Mouse (Mus musculus) large intestine, adult 2 months (tissue): Measurements from ENCODE around the gene Pdik1l. TPM values are rescaled to one million over a fixed set of nuclear protein-coding genes. Genes with fewer than 3 reads are reported as not detected.

ENCODE experiments used
- DNase-seq: peaks from one replicate; pipeline ENCODE4 v3.0.0-alpha.2; 2012; ENCODE audit warnings: low read depth, low spot score
- WGBS: fragments of 180-500 bp; shearing (Covaris S2); methylation state at CpG from one replicate; pipeline ENCODE4 v1.1.7; 2018; 5-methylcytosine and 5-hydroxymethylcytosine counted together
- polyA plus RNA-seq: library from polyadenylated mRNA; depleted of rRNA; stranded (reverse); fragments of >200 nt; gene quantifications from 2 replicates; pipeline ENCODE4 v1.2.3, GENCODE M21; 2012

Pdik1l gene
- polyA plus RNA-seq, 1 experiment, result 4.7 TPM

DNA sequence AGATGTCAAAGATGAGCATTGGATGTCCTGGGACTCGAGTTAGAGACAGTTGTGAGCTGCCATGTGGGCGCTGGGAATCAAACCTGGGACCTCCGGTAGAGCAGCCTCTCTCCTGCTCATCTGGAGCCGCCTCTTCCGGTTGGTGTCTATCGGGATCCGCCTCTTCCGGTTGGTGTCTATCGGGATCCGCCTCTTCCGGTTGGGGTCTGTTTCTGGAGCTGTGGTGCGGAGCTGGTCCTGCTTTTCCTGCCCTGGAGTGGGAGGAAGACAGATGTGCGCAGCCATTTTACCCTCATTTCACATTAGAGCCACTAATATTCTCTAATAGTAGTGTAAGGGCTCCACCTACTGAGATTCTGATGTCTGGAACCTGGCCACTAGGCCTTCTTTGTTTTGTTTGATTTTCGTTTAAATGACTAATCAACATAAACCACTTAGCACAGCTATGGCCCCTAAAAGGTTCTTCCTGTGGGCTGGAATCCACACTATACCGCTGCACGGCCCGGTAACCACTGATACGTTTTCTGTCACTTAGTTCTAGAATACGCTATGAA lies 19.5 kb downstream of the Pdik1l start:
- WGBS, result 76% methylated on average over 19 of the region's 19 CpGs
- DNase-seq, result no peak

- 75% methylated on average over 9 of the region's 9 CpGs for WGBS
- DNase-seq, result no peak
Observed at GRCm38 (mm10) chr4:134265860-134266585, 21.7 kb downstream of the Pdik1l start.

GRCm38 (mm10) chr4:134263191-134263590 lies 24.5 kb downstream of the Pdik1l start:
- DNase-seq, result no peak

DNA sequence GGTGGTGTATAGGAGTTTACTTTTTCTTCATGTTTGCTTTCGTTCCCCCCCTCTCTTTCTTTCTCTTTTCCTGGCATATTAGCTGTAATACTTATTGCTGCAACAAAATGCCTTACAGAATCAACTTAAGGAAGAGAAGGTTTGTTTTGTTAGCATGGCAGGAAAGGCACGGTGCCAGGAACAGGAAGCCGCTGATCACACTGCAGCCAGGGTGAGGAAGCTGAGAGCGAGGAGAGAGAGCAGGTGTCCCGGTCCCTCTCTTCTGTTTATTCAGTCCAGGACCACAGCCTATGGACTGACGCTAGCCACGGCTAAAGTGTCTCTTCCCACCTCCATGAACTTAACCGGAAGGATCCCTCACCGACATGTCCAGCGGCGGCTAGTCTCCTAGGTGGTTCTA lies 29.3 kb downstream of the Pdik1l start:
- 31% methylated on average over 11 of the region's 11 CpGs for WGBS
- no peak for DNase-seq

More at GRCm38 (mm10) chr4:134263191-134263590, 24.5 kb downstream of the Pdik1l start:
- 29% methylated on average over 6 of the region's 6 CpGs for WGBS

- 68% methylated on average over 11 of the region's 11 CpGs for WGBS
- no peak for DNase-seq
Observed at GRCm38 (mm10) chr4:134257198-134258009, 30.3 kb downstream of the Pdik1l start.

DNA sequence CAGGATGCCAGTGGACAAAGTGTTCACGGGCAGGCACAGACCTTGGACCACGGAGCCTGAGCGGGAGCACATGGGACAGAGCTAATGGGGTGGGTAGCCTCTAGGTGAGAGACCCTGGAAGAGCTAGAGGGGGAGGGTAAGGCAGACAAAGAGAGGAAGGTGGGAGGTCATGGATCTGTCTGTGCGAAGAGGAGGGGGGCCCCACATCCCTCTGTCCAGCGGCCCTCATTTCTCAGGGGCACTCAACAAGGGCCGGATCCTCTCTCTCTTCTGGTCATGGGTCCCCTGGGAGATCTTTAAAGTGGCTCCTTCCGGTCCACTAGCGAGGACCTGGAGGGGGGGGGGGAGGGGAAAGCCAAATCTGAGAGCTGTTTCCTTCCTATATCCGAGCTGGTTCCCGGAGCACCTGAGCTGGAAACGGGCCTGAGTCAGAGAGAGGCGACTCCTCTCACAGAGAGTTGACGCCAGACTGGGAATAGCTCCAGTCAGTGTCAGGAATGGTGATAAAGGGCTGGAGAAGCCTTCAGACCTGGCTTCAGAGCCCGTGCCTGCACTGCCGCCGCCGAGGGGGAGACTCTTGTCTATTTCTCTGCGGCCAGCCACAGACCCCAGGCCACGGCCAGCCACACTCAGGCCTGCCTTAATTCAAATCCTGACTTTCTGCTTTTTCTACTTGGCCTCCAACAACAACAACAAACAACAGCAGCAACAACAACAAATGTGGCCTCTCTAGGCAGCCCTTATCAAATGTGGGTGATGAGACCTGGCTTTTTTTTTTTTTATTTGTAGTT lies 31.1 kb downstream of the Pdik1l start:
- DNase-seq, result no peak
- WGBS, result 66% methylated on average over 19 of the region's 19 CpGs

DNA sequence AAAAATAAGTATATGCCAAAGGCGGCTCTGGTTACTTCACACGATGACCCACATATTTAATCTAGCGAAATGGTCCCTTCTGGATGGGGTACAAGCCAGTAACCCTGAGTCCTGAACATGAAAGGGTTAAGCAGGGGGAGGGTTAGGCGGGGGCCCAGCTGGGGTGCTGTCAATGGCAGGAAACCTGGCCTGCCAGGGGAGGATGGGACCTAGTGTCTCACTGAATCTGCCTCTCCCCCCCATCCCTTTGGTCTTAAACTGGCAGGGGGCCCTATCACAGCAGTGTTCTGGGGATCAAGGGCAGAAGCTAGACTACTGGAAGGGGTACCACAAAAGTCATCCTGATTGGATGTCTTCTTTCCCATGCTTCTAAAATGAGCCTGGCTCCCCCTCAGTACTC lies 31.8 kb downstream of the Pdik1l start:
- WGBS, result 68% methylated on average over 4 of the region's 4 CpGs
- DNase-seq, result no peak

DNA sequence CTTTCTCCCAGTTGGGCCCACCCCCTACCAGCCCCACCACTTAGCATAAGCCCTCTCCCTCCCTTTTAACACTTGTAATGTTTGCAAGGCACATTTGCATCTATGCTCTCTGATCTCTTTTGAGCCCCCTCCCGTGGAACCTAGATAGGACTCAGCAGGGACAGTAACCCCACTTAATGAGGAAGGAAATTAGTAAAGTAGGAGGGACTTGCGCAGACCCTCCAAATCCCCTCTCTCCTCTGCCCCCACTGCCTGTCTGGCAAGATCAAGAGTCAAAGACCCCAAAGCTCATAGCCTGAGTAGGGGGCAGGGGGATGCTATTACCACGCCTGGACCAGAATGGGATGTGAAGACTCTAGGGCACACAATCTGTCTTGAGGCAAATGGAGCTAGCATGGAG lies 32.9 kb downstream of the Pdik1l start:
- no peak for DNase-seq
- 72% methylated on average over 3 of the region's 3 CpGs for WGBS

- no peak for DNase-seq
- 8% methylated on average over 13 of the region's 13 CpGs for WGBS
Observed at GRCm38 (mm10) chr4:134253722-134254324, 33.9 kb downstream of the Pdik1l start, which contains the start of gene Grrp1. Gene Grrp1 (minus strand): TSS chr4:134254106.

DNA sequence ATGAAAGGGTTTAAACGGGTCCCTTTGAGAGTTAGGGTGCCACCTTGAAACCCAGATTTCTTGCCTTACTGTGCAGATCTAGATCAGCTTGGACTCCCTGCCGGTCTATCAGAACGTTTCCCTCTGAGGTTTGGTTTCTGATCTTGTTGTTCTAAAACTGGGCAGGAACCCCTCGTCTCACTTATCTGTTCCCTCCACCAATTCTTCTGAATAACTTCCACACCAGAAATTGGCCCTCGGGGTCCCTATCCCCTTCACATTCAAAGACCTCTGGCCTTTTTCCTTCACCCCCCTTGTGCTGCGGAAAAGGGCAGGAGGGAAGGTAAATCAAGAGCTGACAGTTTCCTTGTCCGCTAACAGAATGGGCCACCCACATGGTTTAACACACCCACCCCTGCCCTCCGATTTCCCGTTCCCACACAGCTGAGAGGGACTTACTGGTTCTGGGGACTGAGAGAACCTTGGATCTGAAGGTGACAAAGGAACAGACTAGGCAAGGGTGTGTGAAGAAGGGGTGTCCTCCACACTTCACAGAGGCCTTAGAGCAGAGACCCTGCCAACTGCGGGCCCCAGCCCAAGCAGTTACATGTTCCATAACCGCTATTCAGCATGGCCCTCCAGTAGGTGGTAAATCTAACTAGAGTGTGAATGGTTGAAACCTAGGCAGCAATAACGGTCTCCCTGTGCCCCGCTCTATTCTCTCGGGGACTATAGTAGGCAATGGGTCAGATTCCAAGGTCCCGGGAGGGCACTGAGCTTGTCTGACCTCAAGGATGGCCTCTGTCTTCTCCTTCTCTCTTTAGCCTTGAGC lies 34.6 kb downstream of the Pdik1l start:
- DNase-seq, result no peak
- WGBS, result 45% methylated on average over 15 of the region's 15 CpGs

- DNase-seq, result no peak
- 35% methylated on average over 22 of the region's 22 CpGs for WGBS
Observed at GRCm38 (mm10) chr4:134252131-134252910, 35.4 kb downstream of the Pdik1l start.

- no peak for DNase-seq
- 5% methylated on average over 91 of the region's 91 CpGs for WGBS
Observed at GRCm38 (mm10) chr4:134251241-134252130, 36.2 kb downstream of the Pdik1l start.

- 25% methylated on average over 10 of the region's 10 CpGs for WGBS
- DNase-seq, result no peak
Observed at GRCm38 (mm10) chr4:134250930-134251240, 36.8 kb downstream of the Pdik1l start.

DNA sequence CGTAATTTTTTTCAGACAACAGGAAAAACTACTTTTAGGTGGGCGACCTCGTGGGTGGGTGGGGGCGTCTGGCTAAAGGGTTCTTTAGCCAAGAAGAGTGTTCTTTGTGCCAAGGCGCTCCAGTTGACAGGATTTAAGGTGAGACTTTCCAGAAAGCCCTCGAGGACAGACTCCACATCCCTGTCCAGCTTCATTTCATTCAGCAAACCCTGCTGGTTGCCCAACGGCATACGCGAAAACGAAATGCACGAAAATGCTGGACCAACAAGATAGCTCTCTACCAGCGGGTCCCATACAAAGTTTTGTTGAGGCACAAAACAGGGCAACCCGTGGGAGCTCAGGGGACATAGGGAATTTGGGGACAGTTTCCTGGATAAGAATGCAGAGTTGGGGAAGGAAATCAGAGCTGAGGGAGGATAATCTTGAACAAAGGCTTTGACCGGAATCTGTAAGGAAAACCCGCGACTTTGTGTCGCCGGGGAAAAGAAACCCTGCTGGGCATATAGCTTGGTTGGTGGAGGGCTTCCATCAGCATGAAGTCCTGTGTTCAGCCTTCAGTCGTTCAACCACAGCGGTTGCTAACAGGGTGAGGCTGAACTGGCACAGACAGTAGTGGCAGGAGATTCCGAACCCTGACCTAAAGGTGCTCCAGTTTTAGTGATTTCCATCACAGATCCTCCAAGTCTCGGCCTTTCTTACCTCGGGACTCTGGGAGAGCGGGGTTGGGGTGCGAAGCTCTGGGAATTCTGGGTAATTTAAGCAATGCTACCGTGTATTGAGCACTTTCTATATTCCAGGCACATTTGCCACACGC lies 37.4 kb downstream of the Pdik1l start:
- no peak for DNase-seq
- 31% methylated on average over 27 of the region's 27 CpGs for WGBS

DNA sequence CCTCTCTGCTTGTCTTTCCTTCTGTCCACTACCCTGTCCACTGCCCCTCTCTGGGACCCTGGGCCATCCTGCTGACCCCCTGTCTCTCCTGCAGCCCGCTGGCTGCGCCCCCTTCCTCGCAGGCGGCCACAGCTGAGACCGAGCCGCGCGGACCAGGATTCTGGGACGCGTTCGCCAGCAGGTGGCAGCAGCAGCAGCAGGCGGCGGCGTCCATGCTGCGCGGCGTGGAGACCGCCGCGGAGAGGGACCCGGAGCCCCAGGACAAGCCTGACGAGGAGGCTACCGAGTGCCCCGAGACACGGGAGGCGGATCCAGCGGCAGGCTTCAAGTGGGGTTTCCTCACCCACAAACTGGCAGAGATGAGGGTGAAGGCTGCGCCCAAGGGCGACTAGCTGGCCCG lies 38.0 kb downstream of the Pdik1l start:
- no peak for DNase-seq
- WGBS, result 2% methylated on average over 30 of the region's 30 CpGs

DNA sequence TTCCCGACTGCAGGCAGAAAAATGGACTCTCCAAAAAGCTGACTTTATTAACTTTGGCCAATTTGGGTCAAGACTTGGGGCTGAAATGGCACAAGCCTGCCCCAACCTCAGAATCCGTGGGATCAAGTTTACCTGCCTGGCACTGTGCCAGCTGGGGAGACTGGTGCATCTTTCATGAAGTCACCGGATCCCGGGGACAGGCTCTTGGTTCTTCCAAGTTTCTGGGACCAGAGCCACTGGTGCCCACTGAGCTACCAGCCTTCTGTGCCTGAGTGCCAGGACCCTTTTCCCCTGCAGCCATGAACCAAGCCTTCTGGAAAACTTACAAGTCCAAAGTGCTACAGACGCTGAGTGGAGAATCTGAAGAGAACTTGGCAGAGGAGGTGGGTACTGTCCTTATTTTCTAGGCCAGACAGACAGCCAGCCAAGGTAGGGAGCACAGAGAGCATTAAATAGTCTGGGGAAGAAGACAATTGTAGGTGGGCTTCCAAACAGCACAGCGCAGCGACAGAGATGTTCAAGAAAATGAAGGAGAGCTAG lies 40.9 kb downstream of the Pdik1l start, which contains the start of gene Gm30191:
TSS of gene Gm30191 (plus strand) at position 217 of the 540 bp plus-strand sequence.
- 48% methylated on average over 7 of the region's 7 CpGs for WGBS
- DNase-seq, result no peak
